Mouse (Mus musculus) CH12.LX (cell line): ENCODE data around the gene Snrk.

Experiments
- BHLHE40 ChIP-seq: IDR thresholded peaks from 2 replicates; pipeline ENCODE4 v1.6.1; 2011; ENCODE audit warnings: mild to moderate bottlenecking, low read depth, low read length, improper control_type of control experiment
- CTCF ChIP-seq, 2 experiments: IDR thresholded peaks in 1 of 2; conservative IDR thresholded peaks in 1 of 2; 2 replicates each; pipeline ENCODE4 v1.5.1; 2011 to 2012; ENCODE audit warnings: low read depth in 2 of 2, low read length in 2 of 2, improper control_type of control experiment in 1 of 2, inconsistent platforms in 1 of 2, mild to moderate bottlenecking in 1 of 2, moderate library complexity in 1 of 2
- MAX ChIP-seq: IDR thresholded peaks from 2 replicates; pipeline ENCODE4 v1.6.1; 2011; ENCODE audit warnings: low read length, improper control_type of control experiment
- TCF12 ChIP-seq: IDR thresholded peaks from 2 replicates; pipeline ENCODE4 v1.6.1; 2014; ENCODE audit warnings: low read depth, mild to moderate bottlenecking, inconsistent platforms, low read length, improper control_type of control experiment
- ZMIZ1 ChIP-seq: IDR thresholded peaks from 2 replicates; pipeline ENCODE4 v1.6.1; 2012; ENCODE audit warnings: low read depth, mild to moderate bottlenecking, inconsistent platforms, low read length, improper control_type of control experiment
- ZNF384 ChIP-seq: IDR thresholded peaks from 2 replicates; pipeline ENCODE4 v1.6.1; 2012; ENCODE audit warnings: low read depth, low read length, improper control_type of control experiment, inconsistent platforms

GRCm38 (mm10) chr9:122097535-122097934 lies 19.5 kb upstream of the Snrk start:
- TF ChIP-seq BHLHE40 (no peak), CTCF (conservative IDR thresholded peaks at IDR 0.05 in 1 of 2, IDR thresholded peaks at IDR 0.05 in 1 of 2; ENCODE audit: low read depth in 2 of 2, low read length in 2 of 2) (no peak), TCF12 (no peak), ZNF384 (no peak), ZMIZ1 (no peak), MAX (no peak)
